Mouse (Mus musculus) brain, embryonic 14.5 days (tissue): ENCODE data around the gene Psg22.
"Not testable (repeated sequence)": the region's sequence is repeated elsewhere in the genome, so short reads cannot be mapped to it uniquely, and the experiment has no call there.

Source experiments
- CTCF ChIP-seq: fragments of 200-500 bp; IDR thresholded peaks from 2 replicates; pipeline ENCODE4 v1.5.1; 2012; ENCODE audit warnings: inconsistent platforms, mild to moderate bottlenecking, moderate library complexity, borderline replicate concordance; ENCODE audit not compliant: insufficient read depth, insufficient read length; ENCODE audit errors: extremely low read depth
- POLR2A ChIP-seq: fragments of 200-500 bp; IDR thresholded peaks from 2 replicates; pipeline ENCODE4 v1.6.1; 2012; ENCODE audit warnings: mild to moderate bottlenecking, inconsistent platforms, borderline replicate concordance; ENCODE audit not compliant: poor library complexity, insufficient read depth, insufficient read length, severe bottlenecking; ENCODE audit errors: extremely low read depth

DNA sequence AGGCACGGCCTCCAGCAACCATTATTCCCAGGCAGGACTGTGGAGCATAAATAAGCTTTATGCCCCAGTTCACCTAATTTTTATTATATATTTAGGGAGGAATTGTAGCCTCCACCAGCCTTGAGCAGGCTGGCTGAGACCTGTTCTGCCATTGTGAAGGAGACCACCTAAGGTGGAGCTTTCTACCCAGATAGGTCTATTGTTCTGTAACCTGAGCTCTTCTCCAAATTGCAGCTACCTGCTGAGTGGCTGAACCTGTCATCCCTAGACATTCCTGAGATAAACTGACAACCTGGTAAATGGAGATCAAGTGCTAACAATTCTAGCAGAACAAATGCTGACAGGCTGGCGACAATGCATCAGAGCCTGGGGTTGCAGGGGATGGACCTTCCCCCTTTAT, 45.0 kb downstream of the Psg22 start:
- not testable (repeated sequence) for TF ChIP-seq CTCF, POLR2A
